Comparison of ENCODE assay signal across 31 mouse cellular contexts in the genomic region with DNA sequence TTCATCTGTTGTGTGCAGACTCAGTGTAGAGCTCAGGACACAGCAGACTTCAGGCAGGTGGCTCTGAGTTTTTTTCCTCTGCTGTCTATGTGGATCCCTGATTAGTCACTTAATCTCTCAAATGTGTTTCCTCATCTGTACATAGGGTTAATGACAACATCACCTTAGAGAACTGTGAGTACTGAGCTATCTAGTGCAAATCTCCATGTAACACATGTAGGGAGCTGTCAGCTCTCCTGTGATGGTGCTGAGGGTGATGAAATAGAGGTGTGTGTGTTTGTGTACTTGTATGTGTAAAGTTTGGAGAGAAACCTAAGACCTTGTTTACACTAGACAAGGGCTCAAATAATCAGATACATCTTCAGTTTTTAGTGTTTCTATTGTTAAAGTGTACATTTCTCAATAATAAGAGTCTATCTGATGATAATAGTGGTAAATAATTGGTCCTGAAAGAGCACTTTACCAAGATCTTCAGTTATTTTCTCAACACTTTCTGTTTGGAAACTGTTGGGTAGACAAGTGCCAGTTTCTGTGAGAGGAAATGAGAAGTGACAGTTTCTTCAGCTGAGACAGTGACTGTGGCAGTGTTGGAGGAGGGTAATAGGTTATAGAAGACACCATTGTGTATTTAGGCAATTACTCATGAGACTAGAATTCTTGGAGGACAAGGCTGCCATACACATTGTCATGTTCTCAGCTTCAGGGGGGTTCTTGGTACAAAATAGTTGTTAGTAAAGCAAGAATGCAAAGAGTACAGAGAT. TPM values are rescaled to one million over a fixed set of nuclear protein-coding genes. Genes with fewer than 3 reads are reported as not detected.
DNase-seq lines count a peak whose midpoint lies in the region; ATAC-seq and TF ChIP-seq lines count a peak whose summit lies in the region.
"Had no signal": no experiment of that assay in that cellular context is flagged by ENCODE, and none has a peak within 500 bp of the region (broad histone marks: within the 10 kb centered on the region; RNA-seq: fewer than 3 reads in every experiment).

No protein-coding gene starts in this region.

- DNase-seq in liver, postnatal 0 days, result no peak
- peak; percentile 6 for DNase-seq in CH12.LX (ENCODE audit: extremely low read depth)
- DNase-seq in lung, adult 2 months, result no peak
- no peak for DNase-seq in T-cell, adult 2 months (ENCODE audit: low spot score)
- DNase-seq: adrenal gland, adult 2 months; adrenal gland, postnatal 14 days; cerebellum, adult 11-12 months; cerebellum, adult 8-10 months; cerebellum, postnatal 10 days; cerebellum, postnatal 36 days; gastrocnemius, adult 2 months; gastrocnemius, postnatal 14 days; heart, adult 18-20 months; heart, postnatal 10 days; heart, postnatal 36 days had no signal

- no peak for TF ChIP-seq EP300 in liver, postnatal 0 days (IDR thresholded peaks at IDR 0.05; ENCODE audit: low read depth)
- no peak for TF ChIP-seq EP300 in CH12.LX (IDR thresholded peaks at IDR 0.05; ENCODE audit: low read length)

- in situ Hi-C loops in CH12.LX (cut with MboI; ENCODE audit: low pct_ligation_motif_present, low pct_unique_long_range_greater_than_20kb, low sequenced_read_pairs), result no loop called here

- H3K4me3 ChIP-seq in liver, postnatal 0 days (ENCODE audit: low read depth, low read length), result no peak overlapping the region
- no peak overlapping the region for H3K4me3 ChIP-seq in liver, embryonic 12.5 days
- H3K4me3 ChIP-seq in CH12.LX (replicated peaks in 1 of 3; ENCODE audit: low read depth in 2 of 3, low read length in 2 of 3, poor library complexity in 1 of 3), result no peak overlapping the region
- H3K4me3 ChIP-seq in lung, adult 2 months (replicated peaks; ENCODE audit: extremely low read depth, low read depth, low read length), result no peak overlapping the region
- H3K4me3 ChIP-seq: forebrain, embryonic 10.5 days; forebrain, embryonic 13.5 days; gastrocnemius, adult 2 months; heart, embryonic 12.5 days; heart, embryonic 15.5 days; hindbrain, embryonic 10.5 days; hindbrain, embryonic 13.5 days had no signal

- no peak overlapping the region for H3K9ac ChIP-seq in liver, postnatal 0 days (replicated peaks)
- no peak overlapping the region for H3K9ac ChIP-seq in liver, embryonic 12.5 days
- no peak overlapping the region for H3K9ac ChIP-seq in CH12.LX (ENCODE audit: insufficient read depth, low read depth)
- H3K9ac ChIP-seq: forebrain, embryonic 13.5 days; heart, embryonic 12.5 days; heart, embryonic 15.5 days; hindbrain, embryonic 13.5 days had no signal

- dilution Hi-C loops in CH12.LX (cut with MboI; ENCODE audit: extremely low pct_ligation_motif_present, extremely low pct_unique_long_range_greater_than_20kb, low sequenced_read_pairs), result no loop called here

- ATAC-seq in liver, postnatal 0 days, result no peak
- ATAC-seq in liver, embryonic 12.5 days, result no peak
- peak; percentile 79 for ATAC-seq in granulocyte monocyte progenitor cell, adult 5-6 weeks (replicated peaks; ENCODE audit: poor library complexity, severe bottlenecking)
- no peak for ATAC-seq in cerebellum, adult (ENCODE audit: insufficient number of reproducible peaks, low FRiP score, low TSS enrichment)
- ATAC-seq: CD4-positive, CD25-positive, alpha-beta regulatory T cell, adult 4 months; forebrain, embryonic 13.5 days; forebrain, embryonic 16.5 days; hindbrain, embryonic 16.5 days; Patski had no signal

- no peak for TF ChIP-seq RAD21 in CH12.LX (IDR thresholded peaks at IDR 0.05; ENCODE audit: low read depth, low read length)

- no peaks in the 10 kb centered on the region for H3K36me3 ChIP-seq in liver, postnatal 0 days (replicated peaks; ENCODE audit: insufficient read depth, low read length)
- H3K36me3 ChIP-seq in liver, embryonic 12.5 days, result no peaks in the 10 kb centered on the region
- peaks cover 0 to 3% of the 10 kb centered on the region in 2 experiments for H3K36me3 ChIP-seq in CH12.LX (replicated peaks in 1 of 2; ENCODE audit: control insufficient read depth in 1 of 2, insufficient read depth in 1 of 2, low read length in 1 of 2)
- H3K36me3 ChIP-seq: forebrain, embryonic 10.5 days; heart, embryonic 12.5 days; heart, embryonic 15.5 days; hindbrain, embryonic 10.5 days; hindbrain, embryonic 13.5 days had no signal

- no peak for TF ChIP-seq POLR2A in CH12.LX (IDR thresholded peaks at IDR 0.05; ENCODE audit: low read depth, low read length)
- no peak for TF ChIP-seq POLR2A in lung, adult 2 months (IDR thresholded peaks at IDR 0.05; ENCODE audit: borderline replicate concordance, extremely low read depth, low read depth, low read length)

- H3K27ac ChIP-seq in liver, postnatal 0 days (ENCODE audit: low read depth), result 0 out of 2 replicates have a peak overlapping the region, but pooled peaks have one; percentile 18
- H3K27ac ChIP-seq in liver, embryonic 12.5 days, result no peak overlapping the region
- H3K27ac ChIP-seq in CH12.LX (ENCODE audit: insufficient read depth, low read depth), result no peak overlapping the region
- H3K27ac ChIP-seq: forebrain, embryonic 10.5 days; forebrain, embryonic 13.5 days; gastrocnemius, adult 2 months; heart, embryonic 15.5 days; hindbrain, embryonic 10.5 days; hindbrain, embryonic 13.5 days had no signal

- no peaks in the 10 kb centered on the region for H3K79me2 ChIP-seq in CH12.LX (replicated peaks; ENCODE audit: control insufficient read depth, extremely low read depth, insufficient read depth, poor library complexity, severe bottlenecking)

- H3K4me1 ChIP-seq in liver, postnatal 0 days (ENCODE audit: insufficient read depth), result no peaks in the 10 kb centered on the region
- no peaks in the 10 kb centered on the region for H3K4me1 ChIP-seq in liver, embryonic 12.5 days
- H3K4me1 ChIP-seq in CH12.LX (ENCODE audit: control insufficient read depth in 1 of 2, insufficient read depth in 2 of 2), result peaks cover 0 to 20% of the 10 kb centered on the region in 2 experiments; a peak in 2 of 4 replicates
- H3K4me1 ChIP-seq in lung, adult 2 months (ENCODE audit: control insufficient read depth, insufficient read depth, low read length), result no peaks in the 10 kb centered on the region
- H3K4me1 ChIP-seq: forebrain, embryonic 10.5 days; forebrain, embryonic 13.5 days; heart, embryonic 12.5 days; heart, embryonic 15.5 days; hindbrain, embryonic 10.5 days; hindbrain, embryonic 13.5 days had no signal

- TF ChIP-seq CTCF in liver, postnatal 0 days (IDR thresholded peaks at IDR 0.05; ENCODE audit: low read depth), result no peak
- TF ChIP-seq CTCF in CH12.LX (conservative IDR thresholded peaks at IDR 0.05 in 1 of 2, IDR thresholded peaks at IDR 0.05 in 1 of 2; ENCODE audit: low read depth in 2 of 2, low read length in 2 of 2), result no peak
- no peak for TF ChIP-seq CTCF in lung, adult 2 months (IDR thresholded peaks at IDR 0.05; ENCODE audit: insufficient read depth, low read length)

- H3K9me3 ChIP-seq in liver, postnatal 0 days (ENCODE audit: low read length), result no peaks in the 10 kb centered on the region
- H3K9me3 ChIP-seq in liver, embryonic 12.5 days (replicated peaks), result no peaks in the 10 kb centered on the region
- no peaks in the 10 kb centered on the region for H3K9me3 ChIP-seq in CH12.LX (replicated peaks; ENCODE audit: low read length)
- H3K9me3 ChIP-seq: forebrain, embryonic 10.5 days; forebrain, embryonic 13.5 days; heart, embryonic 12.5 days; heart, embryonic 15.5 days; hindbrain, embryonic 10.5 days; hindbrain, embryonic 13.5 days had no signal

- H3K27me3 ChIP-seq in liver, postnatal 0 days (ENCODE audit: insufficient read depth, low read length), result no peaks in the 10 kb centered on the region
- no peaks in the 10 kb centered on the region for H3K27me3 ChIP-seq in liver, embryonic 12.5 days (replicated peaks)
- H3K27me3 ChIP-seq in CH12.LX (replicated peaks), result no peaks in the 10 kb centered on the region
- H3K27me3 ChIP-seq: forebrain, embryonic 13.5 days; heart, embryonic 12.5 days; heart, embryonic 15.5 days; hindbrain, embryonic 13.5 days had no signal

- H3K4me2 ChIP-seq in liver, postnatal 0 days (ENCODE audit: low read depth, low read length), result no peak overlapping the region
- H3K4me2 ChIP-seq in liver, embryonic 12.5 days, result no peak overlapping the region
- H3K4me2 ChIP-seq in CH12.LX (ENCODE audit: insufficient read depth, low read depth, poor library complexity, severe bottlenecking), result no peak overlapping the region
- H3K4me2 ChIP-seq: forebrain, embryonic 13.5 days; heart, embryonic 12.5 days; heart, embryonic 15.5 days; hindbrain, embryonic 13.5 days had no signal

TF ChIP-seq in CH12.LX, 34 proteins besides CTCF, POLR2A, EP300 and RAD21:
- TF ChIP-seq POLR2AphosphoS2 (IDR thresholded peaks at IDR 0.05; ENCODE audit: low read depth, low read length) (no peak), ZNF384 (IDR thresholded peaks at IDR 0.05; ENCODE audit: low read depth, low read length) (no peak), SMC3 (IDR thresholded peaks at IDR 0.05; ENCODE audit: low read depth, low read length) (no peak), HCFC1 (IDR thresholded peaks at IDR 0.05; ENCODE audit: low read depth, low read length) (no peak), IRF4 (IDR thresholded peaks at IDR 0.05; ENCODE audit: low read depth, low read length) (no peak), ETS1 (conservative IDR thresholded peaks at IDR 0.05; ENCODE audit: low read depth, low read length) (no peak), MYC (IDR thresholded peaks at IDR 0.05; ENCODE audit: low read depth, low read length) (no peak), USF1 (IDR thresholded peaks at IDR 0.05; ENCODE audit: low read depth, low read length) (no peak), UBTF (IDR thresholded peaks at IDR 0.05; ENCODE audit: low read depth, low read length) (no peak), MAX (IDR thresholded peaks at IDR 0.05; ENCODE audit: low read length) (no peak), TBP (conservative IDR thresholded peaks at IDR 0.05; ENCODE audit: low read depth, low read length) (no peak), USF2 (conservative IDR thresholded peaks at IDR 0.05; ENCODE audit: low read depth, low read length) (no peak), MAFK (IDR thresholded peaks at IDR 0.05; ENCODE audit: insufficient replicate concordance, low read length) (no peak)

RNA-seq across cellular contexts. Expression of gene Nlrp1a, which starts 38.1 kb away (rescaled TPM):
- polyA plus RNA-seq in liver, postnatal 0 days (2015; fragmentation: Nextera tagmentation; extraction: Ambion mirVana), result 0.08 and 0.19 TPM in 2 replicates
- 0.10 and 0.12 TPM in 2 replicates for polyA plus RNA-seq in liver, embryonic 12.5 days (2016; fragmentation: Nextera tagmentation; extraction: Ambion mirVana)
- total RNA-seq in CH12.LX (2012; rRNA removed) (0.29 and 0.34 TPM in 2 replicates), CH12.LX (2014; rRNA removed) (1.5 and 1.8 TPM in 2 replicates)
- polyA plus RNA-seq in CH12.LX (2012; ENCODE audit: insufficient read length, low read depth), result 2.6 and 3.2 TPM in 2 replicates
- 6.4 and 7.2 TPM in 2 replicates for total RNA-seq in granulocyte monocyte progenitor cell, adult 5-6 weeks (2014; fragmentation: Nextera tagmentation)
- 12.4 and 13.6 TPM in 2 replicates for total RNA-seq in granulocyte monocyte progenitor cell, adult 5-6 weeks (2017)
- 0.10 TPM in 1 of 2 replicates, not detected in the other for polyA plus RNA-seq in lung, adult 2 months (2012; rRNA removed)
- total RNA-seq: ES-E14 had no signal
- polyA plus RNA-seq: adrenal gland, adult 2 months; C2C12; embryonic facial prominence, embryonic 11.5 days; forebrain, embryonic 10.5 days; forebrain, embryonic 13.5 days; heart, embryonic 12.5 days; hindbrain, embryonic 13.5 days; hindbrain, embryonic 16.5 days; Patski had no signal
